Mouse (Mus musculus) kidney, postnatal 4 days (tissue): Measurements from ENCODE around the gene Gpr137c.

ENCODE experiments used
- DNase-seq, 2 experiments: peaks; one replicate each; pipeline ENCODE4 v3.0.0; 2021; ENCODE audit warnings: mixed read lengths in 2 of 2

Gene Gpr137c

GRCm38 (mm10) chr14:45303939-45304338 is 84.4 kb downstream of the Gpr137c start:
- DNase-seq = no peak

GRCm38 (mm10) chr14:45304389-45304788 is 84.9 kb downstream of the Gpr137c start:
- no peak for DNase-seq

GRCm38 (mm10) chr14:45305852-45306251 is 86.3 kb downstream of the Gpr137c start:
- no peak for DNase-seq

GRCm38 (mm10) chr14:45307630-45308328 is 88.3 kb downstream of the Gpr137c start:
- no peak for DNase-seq

GRCm38 (mm10) chr14:45309646-45310045 is 90.1 kb downstream of the Gpr137c start:
- peak; percentile 27 to 36 for DNase-seq

GRCm38 (mm10) chr14:45310101-45310500 is 90.6 kb downstream of the Gpr137c start:
- no peak for DNase-seq

GRCm38 (mm10) chr14:45316927-45317326 is 97.4 kb downstream of the Gpr137c start:
- no peak for DNase-seq

- no peak for DNase-seq
Observed at GRCm38 (mm10) chr14:45317921-45318411, 98.4 kb downstream of the Gpr137c start.

- DNase-seq = peak; percentile 85 to 92
Observed at GRCm38 (mm10) chr14:45318426-45319236, 99.1 kb downstream of the Gpr137c start, which contains the start of gene Ero1l. Ero1l (minus strand) TSS chr14:45318771.

- DNase-seq = no peak
Observed at GRCm38 (mm10) chr14:45319237-45319610, 99.7 kb downstream of the Gpr137c start.

GRCm38 (mm10) chr14:45320111-45320510 is 100.6 kb downstream of the Gpr137c start:
- DNase-seq = no peak

GRCm38 (mm10) chr14:45321067-45321466 is 101.5 kb downstream of the Gpr137c start:
- DNase-seq = no peak

GRCm38 (mm10) chr14:45321622-45322021 is 102.1 kb downstream of the Gpr137c start:
- DNase-seq = no peak

GRCm38 (mm10) chr14:45322450-45322849 is 102.9 kb downstream of the Gpr137c start:
- DNase-seq = no peak

- DNase-seq = no peak
Observed at GRCm38 (mm10) chr14:45323320-45323719, 103.8 kb downstream of the Gpr137c start.

GRCm38 (mm10) chr14:45325471-45325870 is 106.0 kb downstream of the Gpr137c start:
- no peak for DNase-seq

- no peak for DNase-seq
Observed at GRCm38 (mm10) chr14:45328072-45328713, 108.7 kb downstream of the Gpr137c start.

GRCm38 (mm10) chr14:45329018-45329588 is 109.6 kb downstream of the Gpr137c start:
- no peak for DNase-seq

- peak; percentile 91 to 96 for DNase-seq
Observed at GRCm38 (mm10) chr14:45329589-45330181, 110.2 kb downstream of the Gpr137c start, which contains the start of gene Psmc6. Psmc6 (plus strand) TSS chr14:45329788.
